Mouse (Mus musculus) left cerebral cortex, adult 9 months (tissue): ENCODE measurements at regions not wholly inside any gene's neighbourhood (a gene's known extent, or its start where the extent isn't known, plus 50 kb on each side); places are given as distances from the start of the nearest gene placed in this dataset.

Source experiments
- DNase-seq, 2 experiments: peaks; one replicate each; pipeline ENCODE4 v3.0.0; 2022; ENCODE audit warnings: low spot score in 2 of 2

GRCm38 (mm10) chr2:134126988-134127387 is 427.2 kb downstream of the Hao1 start:
- no peak for DNase-seq

DNA sequence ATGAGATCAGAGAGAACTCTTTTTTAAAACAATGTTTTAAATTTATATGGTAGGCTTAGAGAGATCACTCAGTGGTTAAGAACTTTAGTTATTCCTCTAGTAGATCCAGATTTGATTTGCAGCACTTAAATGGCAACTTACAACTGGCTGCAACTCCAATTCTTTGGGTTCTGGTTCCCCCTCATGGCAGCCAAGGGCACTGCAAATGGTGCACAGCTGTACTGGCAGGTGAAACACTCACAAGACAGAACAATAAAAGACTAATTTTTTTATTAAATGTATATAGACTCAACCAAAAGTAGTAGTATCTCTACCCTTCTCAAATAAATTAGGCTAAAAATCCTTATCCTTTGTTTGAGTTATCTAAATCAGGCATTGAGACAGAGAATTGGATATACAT is 446.9 kb downstream of the Hao1 start:
- DNase-seq: no peak

DNA sequence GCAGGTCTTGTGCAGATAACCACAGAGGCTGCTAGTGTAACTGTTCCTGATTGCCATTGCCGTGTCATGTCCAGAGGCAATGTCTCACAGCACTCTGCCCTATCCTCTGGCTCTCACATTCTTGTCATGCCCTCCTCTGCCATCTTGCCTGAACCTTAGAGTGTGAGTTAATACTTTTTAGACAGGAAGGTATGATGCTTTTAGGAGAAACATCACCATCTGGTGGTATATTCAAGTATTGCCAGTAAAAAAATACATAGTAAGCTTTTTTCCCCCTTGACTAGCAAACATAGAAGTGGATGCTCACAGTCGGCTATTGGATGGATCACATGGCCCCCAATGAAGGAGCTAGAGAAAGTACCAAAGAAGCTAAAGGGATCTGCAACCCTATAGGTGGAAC is 465.8 kb downstream of the Hao1 start:
- no peak for DNase-seq

GRCm38 (mm10) chr2:134080148-134080547 is 474.0 kb downstream of the Hao1 start:
- no peak for DNase-seq

DNA sequence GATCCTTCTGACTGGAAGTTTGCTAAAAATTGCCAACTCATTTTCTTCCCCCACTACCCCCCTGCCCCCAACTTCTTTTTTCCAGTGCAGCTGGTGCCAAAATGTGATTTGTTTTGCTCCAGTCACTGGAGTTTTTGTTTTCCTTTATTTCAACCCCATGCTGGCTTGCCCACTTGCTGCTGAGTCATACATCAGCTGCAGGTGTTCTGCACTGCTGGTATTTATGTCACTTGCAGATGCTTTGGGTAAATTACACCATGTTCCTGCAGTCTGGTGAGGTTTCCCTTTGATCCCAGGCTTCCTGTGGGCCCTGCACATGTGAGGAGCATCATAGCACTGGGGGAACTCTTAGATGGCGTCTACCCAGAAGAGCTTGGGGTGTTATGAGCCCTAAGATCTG is 476.2 kb downstream of the Hao1 start:
- DNase-seq: peak; percentile 2 to 6

DNA sequence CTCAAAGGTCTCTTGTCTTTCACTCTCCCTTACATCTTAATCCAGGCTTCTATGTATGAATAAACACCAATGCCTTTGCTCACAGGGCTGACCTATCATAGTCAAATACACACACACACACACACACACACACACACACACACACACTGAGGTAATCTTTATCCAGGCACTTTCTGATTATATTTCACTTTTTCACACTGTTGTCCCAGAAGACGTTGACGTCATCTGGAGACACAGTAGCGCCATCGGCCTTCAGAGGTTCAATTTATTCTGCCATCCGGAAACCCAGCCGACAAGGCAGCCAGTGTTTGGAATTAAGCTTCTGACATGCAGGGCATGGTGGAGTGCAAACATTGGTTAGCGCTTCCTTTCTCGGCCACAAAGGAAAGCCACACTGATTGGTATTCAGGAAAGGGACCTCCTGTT is 486.2 kb downstream of the Hao1 start:
- no peak for DNase-seq

GRCm38 (mm10) chr2:134067404-134067803 is 486.8 kb downstream of the Hao1 start:
- no peak for DNase-seq

GRCm38 (mm10) chr2:134059916-134060618 is 494.1 kb downstream of the Hao1 start:
- DNase-seq: no peak

GRCm38 (mm10) chr2:134036359-134036874 is 484.5 kb downstream of the Bmp2 start:
- DNase-seq: no peak

GRCm38 (mm10) chr2:134029631-134030414 is 477.9 kb downstream of the Bmp2 start:
- peak in 1 of 2 experiments; percentile 28 for DNase-seq

DNA sequence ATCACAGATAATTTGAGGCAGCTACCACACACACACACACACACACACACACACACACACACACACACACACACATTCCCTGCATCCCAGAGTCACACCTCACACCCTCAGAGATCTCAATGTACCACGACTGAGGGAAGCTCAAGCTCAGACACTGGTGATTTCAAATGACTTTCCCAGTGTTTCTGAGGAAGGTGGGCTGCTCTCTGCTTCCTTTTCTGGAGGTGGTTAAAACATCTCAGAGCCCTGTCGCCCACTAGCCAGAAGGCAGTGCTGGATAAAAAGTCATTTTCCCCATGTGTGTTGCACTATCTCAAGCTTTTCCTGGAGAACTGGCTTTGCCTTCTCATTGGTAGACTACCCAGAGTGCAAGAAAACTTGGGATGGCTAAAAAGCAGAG is 477.2 kb downstream of the Bmp2 start:
- DNase-seq: no peak

DNA sequence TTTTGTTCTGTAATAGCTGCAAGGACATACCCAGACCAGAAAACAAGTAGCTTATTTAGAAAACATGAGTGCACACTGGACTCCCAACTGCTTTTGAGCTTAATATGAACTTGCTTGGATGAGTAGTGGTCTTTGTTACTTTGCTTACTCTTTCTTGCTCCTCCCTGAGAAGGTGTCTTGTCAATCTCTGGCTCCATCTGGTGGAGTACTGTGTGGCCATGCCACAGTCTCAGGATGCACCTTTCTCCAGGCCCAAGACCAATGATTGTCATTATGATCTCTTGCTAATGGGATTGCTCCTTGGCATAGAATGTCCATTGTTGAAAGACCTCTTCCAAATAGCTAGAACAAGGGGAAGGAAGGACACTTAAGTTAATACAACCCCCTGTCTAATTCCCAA is 465.1 kb downstream of the Bmp2 start:
- DNase-seq: peak in 1 of 2 experiments; percentile 34

- no peak for DNase-seq
Measured at GRCm38 (mm10) chr2:134003146-134003545, 451.2 kb downstream of the Bmp2 start.

GRCm38 (mm10) chr2:133994742-133995141 is 442.8 kb downstream of the Bmp2 start:
- no peak for DNase-seq

DNA sequence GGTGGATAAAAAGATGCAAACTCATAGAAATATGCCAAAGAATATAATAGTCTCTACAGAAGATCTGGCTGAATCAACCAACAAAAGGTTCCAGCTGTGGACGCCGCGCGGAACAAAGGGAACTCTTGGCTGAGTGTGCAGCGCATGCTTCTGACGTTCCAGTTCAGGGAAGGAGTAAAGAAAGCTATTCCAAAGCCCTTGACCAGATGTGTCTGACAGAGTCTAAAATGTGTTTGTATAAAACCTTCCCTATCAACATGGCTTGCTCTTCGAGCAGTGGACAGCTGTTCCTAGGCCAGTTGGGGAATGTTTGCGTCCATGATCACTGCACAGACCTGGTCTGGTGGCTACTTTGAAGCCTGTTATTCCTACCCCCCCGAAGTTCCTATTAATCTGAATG is 442.4 kb downstream of the Bmp2 start:
- no peak for DNase-seq

- peak in 1 of 2 experiments; percentile 2 for DNase-seq
Measured at GRCm38 (mm10) chr2:133987671-133988070, 435.7 kb downstream of the Bmp2 start.
